Mouse (Mus musculus) hindbrain, embryonic 11.5 days (tissue): ENCODE results near the gene Mef2c. TPM values are rescaled to one million over a fixed set of nuclear protein-coding genes. Genes with fewer than 3 reads are reported as not detected.
A peak's percentile ranks its signal among the peaks of the same experiment; 100 is the strongest.

Experiments used
- ATAC-seq: fragments of 200-750 bp; cut with Nextera tagmentation; 2 replicates; pipeline ENCODE4 v1.8.0; 2017; ENCODE audit warnings: mild to moderate bottlenecking, moderate TSS enrichment, moderate library complexity; ENCODE audit not compliant: low FRiP score
- DNase-seq: peaks from one replicate; pipeline ENCODE4 v3.0.0-alpha.2; 2015; ENCODE audit warnings: low spot score
- H3K27ac ChIP-seq: fragments of 300-500 bp; sonication (generic); 2 replicates; pipeline ENCODE4 v1.5.1; 2014; ENCODE audit warnings: mild to moderate bottlenecking, low read depth, low read length
- H3K27me3 ChIP-seq: fragments of 300-500 bp; sonication (generic); 2 replicates; pipeline ENCODE4 v1.6.1; 2014; ENCODE audit warnings: mild to moderate bottlenecking, low read length, moderate library complexity, mixed read lengths; ENCODE audit not compliant: control insufficient read depth, insufficient read depth
- H3K36me3 ChIP-seq: fragments of 300-500 bp; sonication (generic); 2 replicates; pipeline ENCODE4 v1.6.1; 2014; ENCODE audit warnings: mild to moderate bottlenecking, low read length, moderate library complexity, mixed read lengths; ENCODE audit not compliant: control insufficient read depth, insufficient read depth
- H3K4me1 ChIP-seq: fragments of 300-500 bp; sonication (generic); replicated peaks from 2 replicates; pipeline ENCODE4 v1.6.1; 2014; ENCODE audit warnings: low read length, mixed read lengths; ENCODE audit not compliant: control insufficient read depth, insufficient read depth
- H3K4me2 ChIP-seq: fragments of 300-500 bp; sonication (generic); replicated peaks from 2 replicates; pipeline ENCODE4 v1.6.1; 2014; ENCODE audit warnings: mild to moderate bottlenecking, low read depth, low read length
- H3K4me3 ChIP-seq: fragments of 300-500 bp; sonication (generic); 2 replicates; pipeline ENCODE4 v1.5.1; 2014; ENCODE audit warnings: low read depth, low read length
- H3K9ac ChIP-seq: fragments of 300-500 bp; sonication (generic); 2 replicates; pipeline ENCODE4 v1.6.1; 2014; ENCODE audit warnings: low read depth, low read length
- H3K9me3 ChIP-seq: fragments of 300-500 bp; sonication (generic); 2 replicates; pipeline ENCODE4 v1.6.1; 2016; ENCODE audit warnings: low read length; ENCODE audit not compliant: control insufficient read depth
- whole genome bisulfite sequencing: fragments of 180-500 bp; shearing (Covaris S2); extraction: QIAGEN DNeasy Blood & Tissue Kit; methylation state at CpG from one replicate; pipeline ENCODE4 v1.1.7; 2014; 5-methylcytosine and 5-hydroxymethylcytosine counted together
- polyA plus RNA-seq: library from polyadenylated mRNA; unstranded; fragments of >200 nt; fragmentation: Nextera tagmentation; extraction: Ambion mirVana; gene quantifications from 2 replicates; pipeline ENCODE4 v1.2.1, GENCODE M21; 2014

Mef2c gene
- polyA plus RNA-seq, 1 experiment from 2014 or later, result 18.7 TPM

- Histone ChIP-seq H3K9me3 (no peaks in the 10 kb centered on the region), H3K9ac (no peak overlapping the region), H3K36me3 (no peaks in the 10 kb centered on the region), H3K4me1 (no peaks in the 10 kb centered on the region), H3K27me3 (no peaks in the 10 kb centered on the region), H3K4me2 (no peak overlapping the region), H3K4me3 (no peak overlapping the region), H3K27ac (no peak overlapping the region)
- ATAC-seq, result peak; percentile 36; the same call in 1 of the 2 replicates
- whole genome bisulfite sequencing, result 26% methylated on average over 4 of the region's 4 CpGs
- DNase-seq, result peak; percentile 32
These were observed 101.0 kb downstream of the Mef2c start for GRCm38 (mm10) chr13:83604785-83605184.

GRCm38 (mm10) chr13:83607883-83608581 lies 104.2 kb downstream of the Mef2c start:
- Histone ChIP-seq H3K4me3 (no peak overlapping the region), H3K4me1 (no peaks in the 10 kb centered on the region), H3K27ac (no peak overlapping the region), H3K4me2 (no peak overlapping the region), H3K9me3 (no peaks in the 10 kb centered on the region), H3K27me3 (no peaks in the 10 kb centered on the region), H3K9ac (no peak overlapping the region), H3K36me3 (no peaks in the 10 kb centered on the region)
- no peak for ATAC-seq
- WGBS, result 71% methylated on average over 4 of the region's 4 CpGs
- peak; percentile 17 for DNase-seq

GRCm38 (mm10) chr13:83608851-83609516 lies 105.2 kb downstream of the Mef2c start:
- no peak overlapping the region for H3K4me2 ChIP-seq
- H3K4me3 ChIP-seq, result no peak overlapping the region
- no peaks in the 10 kb centered on the region for H3K36me3 ChIP-seq
- no peaks in the 10 kb centered on the region for H3K9me3 ChIP-seq
- ATAC-seq (no peak), DNase-seq (no peak)
- H3K4me1 ChIP-seq, result no peaks in the 10 kb centered on the region
- no peak overlapping the region for H3K27ac ChIP-seq
- 72% methylated on average over 3 of the region's 3 CpGs for WGBS
- no peaks in the 10 kb centered on the region for H3K27me3 ChIP-seq
- H3K9ac ChIP-seq, result no peak overlapping the region

GRCm38 (mm10) chr13:83609517-83609878 lies 105.7 kb downstream of the Mef2c start:
- Histone ChIP-seq H3K9me3 (no peaks in the 10 kb centered on the region), H3K4me2 (no peak overlapping the region), H3K9ac (no peak overlapping the region), H3K27ac (no peak overlapping the region), H3K4me3 (no peak overlapping the region), H3K27me3 (no peaks in the 10 kb centered on the region), H3K4me1 (no peaks in the 10 kb centered on the region), H3K36me3 (no peaks in the 10 kb centered on the region)
- 77% methylated on average over 3 of the region's 3 CpGs for whole genome bisulfite sequencing
- no peak for DNase-seq
- ATAC-seq, result no peak

- Histone ChIP-seq H3K9ac (no peak overlapping the region), H3K4me2 (no peak overlapping the region), H3K36me3 (no peaks in the 10 kb centered on the region), H3K4me3 (no peak overlapping the region), H3K27me3 (no peaks in the 10 kb centered on the region), H3K27ac (no peak overlapping the region), H3K4me1 (no peaks in the 10 kb centered on the region), H3K9me3 (no peaks in the 10 kb centered on the region)
- DNase-seq, result no peak
- no peak for ATAC-seq
- WGBS, result 89% methylated on average over 8 of the region's 8 CpGs
These were observed 106.3 kb downstream of the Mef2c start for GRCm38 (mm10) chr13:83610124-83610523.

- ATAC-seq (no peak), DNase-seq (no peak)
- no peaks in the 10 kb centered on the region for H3K27me3 ChIP-seq
- H3K4me1 ChIP-seq, result no peaks in the 10 kb centered on the region
- H3K9ac ChIP-seq, result no peak overlapping the region
- H3K9me3 ChIP-seq, result no peaks in the 10 kb centered on the region
- H3K4me3 ChIP-seq, result no peak overlapping the region
- 63% methylated on average over 1 of the region's 1 CpGs for WGBS
- H3K36me3 ChIP-seq, result no peaks in the 10 kb centered on the region
- H3K4me2 ChIP-seq, result no peak overlapping the region
- no peak overlapping the region for H3K27ac ChIP-seq
These were observed 108.4 kb downstream of the Mef2c start for GRCm38 (mm10) chr13:83612195-83612594.

GRCm38 (mm10) chr13:83615875-83616274 lies 112.0 kb downstream of the Mef2c start:
- no peak overlapping the region for H3K27ac ChIP-seq
- no peak for ATAC-seq
- WGBS, result 90% methylated on average over 3 of the region's 3 CpGs

GRCm38 (mm10) chr13:83624651-83625050 lies 120.8 kb downstream of the Mef2c start:
- no peaks in the 10 kb centered on the region for H3K9me3 ChIP-seq

More at GRCm38 (mm10) chr13:83615875-83616274, 112.0 kb downstream of the Mef2c start:
- Histone ChIP-seq H3K4me3 (no peak overlapping the region), H3K4me2 (no peak overlapping the region), H3K4me1 (no peaks in the 10 kb centered on the region), H3K27me3 (no peaks in the 10 kb centered on the region), H3K9me3 (no peaks in the 10 kb centered on the region), H3K36me3 (no peaks in the 10 kb centered on the region), H3K9ac (no peak overlapping the region)
- no peak for DNase-seq

GRCm38 (mm10) chr13:83627429-83627828 lies 123.6 kb downstream of the Mef2c start:
- 92% methylated on average over 4 of the region's 4 CpGs for WGBS
- Histone ChIP-seq H3K27ac (no peak overlapping the region), H3K4me3 (no peak overlapping the region), H3K4me1 (no peaks in the 10 kb centered on the region), H3K9me3 (no peaks in the 10 kb centered on the region), H3K27me3 (no peaks in the 10 kb centered on the region), H3K4me2 (no peak overlapping the region), H3K9ac (no peak overlapping the region), H3K36me3 (no peaks in the 10 kb centered on the region)
- ATAC-seq (no peak), DNase-seq (no peak)

More at GRCm38 (mm10) chr13:83624651-83625050, 120.8 kb downstream of the Mef2c start:
- Histone ChIP-seq H3K27me3 (no peaks in the 10 kb centered on the region), H3K4me2 (no peak overlapping the region), H3K36me3 (no peaks in the 10 kb centered on the region), H3K27ac (no peak overlapping the region), H3K4me3 (no peak overlapping the region), H3K9ac (no peak overlapping the region), H3K4me1 (no peaks in the 10 kb centered on the region)
- WGBS, result 90% methylated on average over 4 of the region's 4 CpGs
- ATAC-seq (no peak), DNase-seq (no peak)
